Mouse (Mus musculus): ENCODE data around the gene Rara.
"Not testable (repeated sequence)": the region's sequence is repeated elsewhere in the genome, so short reads cannot be mapped to it uniquely, and the experiment has no call there.

The Rara gene

GRCm38 (mm10) chr11:98922851-98923711, 4.5 kb upstream of the Rara start:
- peak; percentile 48; the same call in 1 of the 2 replicates for ATAC-seq (ENCODE audit: low TSS enrichment)

- no peak for ATAC-seq (ENCODE audit: low TSS enrichment)
These were observed 2.9 kb upstream of the Rara start for GRCm38 (mm10) chr11:98924633-98925175.

GRCm38 (mm10) chr11:98925265-98925721, 2.3 kb upstream of the Rara start:
- ATAC-seq (ENCODE audit: low TSS enrichment), result no peak

GRCm38 (mm10) chr11:98925868-98926311, 1.7 kb upstream of the Rara start:
- no peak for ATAC-seq (ENCODE audit: low TSS enrichment)

GRCm38 (mm10) chr11:98926553-98926952, 1.1 kb upstream of the Rara start:
- ATAC-seq (ENCODE audit: low TSS enrichment), result no peak

- no peak for ATAC-seq (ENCODE audit: low TSS enrichment)
These were observed 722 bp downstream of the Rara start for GRCm38 (mm10) chr11:98928186-98928893.

- no peak for ATAC-seq (ENCODE audit: low TSS enrichment)
These were observed 1.9 kb downstream of the Rara start for GRCm38 (mm10) chr11:98929503-98929902.

GRCm38 (mm10) chr11:98930127-98930601, 2.5 kb downstream of the Rara start:
- ATAC-seq (ENCODE audit: low TSS enrichment), result no peak

- no peak for ATAC-seq (ENCODE audit: low TSS enrichment)
These were observed 3.3 kb downstream of the Rara start for GRCm38 (mm10) chr11:98930773-98931512.

- no peak for ATAC-seq (ENCODE audit: low TSS enrichment)
These were observed 4.1 kb downstream of the Rara start for GRCm38 (mm10) chr11:98931513-98932292.

GRCm38 (mm10) chr11:98932293-98933091, 4.9 kb downstream of the Rara start:
- ATAC-seq (ENCODE audit: low TSS enrichment), result no peak

- ATAC-seq (ENCODE audit: low TSS enrichment), result 0 out of 2 replicates have a peak, but pooled peaks have one; percentile 17
These were observed 5.5 kb downstream of the Rara start for GRCm38 (mm10) chr11:98933151-98933550.

- ATAC-seq (ENCODE audit: low TSS enrichment), result not testable (repeated sequence)
These were observed 6.2 kb downstream of the Rara start for GRCm38 (mm10) chr11:98933847-98934246.

- ATAC-seq (ENCODE audit: low TSS enrichment), result no peak
These were observed 6.7 kb downstream of the Rara start for GRCm38 (mm10) chr11:98934367-98934766.

GRCm38 (mm10) chr11:98935123-98935522, 7.5 kb downstream of the Rara start:
- ATAC-seq (ENCODE audit: low TSS enrichment), result no peak

- ATAC-seq (ENCODE audit: low TSS enrichment), result no peak
These were observed 8.6 kb downstream of the Rara start for GRCm38 (mm10) chr11:98936170-98936569.

GRCm38 (mm10) chr11:98936606-98937409, 9.2 kb downstream of the Rara start:
- no peak for ATAC-seq (ENCODE audit: low TSS enrichment)

GRCm38 (mm10) chr11:98937410-98937913, 9.8 kb downstream of the Rara start:
- ATAC-seq (ENCODE audit: low TSS enrichment), result no peak
